8 mouse cellular contexts compared by ENCODE assay signal in the genomic region with DNA sequence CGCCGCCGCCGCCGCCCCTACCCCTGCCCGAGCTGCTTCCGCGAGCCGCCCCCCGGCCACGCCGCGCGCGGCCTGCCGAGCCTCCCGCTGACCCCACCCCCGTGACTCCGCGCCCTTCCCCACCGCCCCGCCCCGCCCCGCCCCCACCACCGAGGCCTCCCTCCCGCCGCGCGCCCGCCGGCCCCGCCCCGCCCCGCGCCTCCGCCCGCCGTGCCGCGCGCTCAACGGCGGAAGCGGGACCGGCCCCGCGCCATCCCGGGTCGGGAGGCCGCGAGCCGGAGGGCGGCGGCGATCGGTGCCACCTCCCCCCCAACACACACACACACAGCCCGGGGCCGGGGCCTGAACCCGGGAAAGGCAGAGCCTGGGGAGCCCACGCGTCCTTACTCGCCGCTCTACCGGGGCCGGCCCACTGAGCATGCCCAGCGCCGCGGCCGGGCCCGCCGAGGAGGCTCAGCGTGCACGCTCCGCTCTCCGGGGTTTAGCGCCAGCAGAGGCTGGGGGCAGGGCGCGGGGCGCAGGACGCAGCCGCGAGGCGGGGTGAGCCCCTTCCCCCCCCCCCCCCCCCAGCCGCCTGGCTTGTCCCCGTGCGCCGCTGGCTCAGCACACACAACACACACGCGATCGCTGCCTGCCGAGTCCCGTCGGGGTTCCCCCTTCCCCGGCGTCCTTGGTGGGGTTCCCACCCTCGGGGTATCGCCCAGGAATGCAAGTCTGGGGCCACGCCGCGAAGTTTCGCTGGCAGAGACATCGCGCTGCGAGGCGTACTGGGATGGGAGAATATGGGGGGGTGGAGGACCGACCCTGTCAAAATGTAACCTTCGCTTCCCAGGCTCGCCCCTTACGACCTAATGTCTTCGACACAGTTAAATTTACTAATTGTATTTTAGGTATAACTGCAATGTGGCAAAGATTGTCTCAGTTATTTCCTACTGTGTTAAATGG. TPM values are rescaled to one million over a fixed set of nuclear protein-coding genes. Genes with fewer than 3 reads are reported as not detected.
DNase-seq lines count a peak whose midpoint lies in the region; ATAC-seq lines count a peak whose summit lies in the region.

A gene (minus strand): TSS at position 496 of the 945 bp plus-strand sequence.

- peak within 1 kb of the TSS; percentile 77 for H3K4me2 ChIP-seq in intestine, embryonic 15.5 days (replicated peaks)

- H3K4me3 ChIP-seq in intestine, embryonic 15.5 days (replicated peaks) = peak within 1 kb of the TSS; percentile 91
- peak within 1 kb of the TSS; percentile 97 for H3K4me3 ChIP-seq in midbrain, embryonic 10.5 days

- no peaks in the 10 kb centered on the region for H3K9me3 ChIP-seq in intestine, embryonic 15.5 days
- no peaks in the 10 kb centered on the region for H3K9me3 ChIP-seq in midbrain, embryonic 10.5 days (replicated peaks)

- under 1% methylated on average over 63 of the region's 110 CpGs for WGBS in intestine, embryonic 15.5 days
- 2% methylated on average over 73 of the region's 110 CpGs for WGBS in midbrain, embryonic 10.5 days

- ATAC-seq in activated CD4-positive, CD25-positive, alpha-beta regulatory T cell, adult 4 months = peak; percentile 55
- peak; percentile 91 for ATAC-seq in intestine, embryonic 15.5 days

- H3K36me3 ChIP-seq in intestine, embryonic 15.5 days = peaks cover 3% of the 10 kb centered on the region; the same call in 1 of the 2 replicates
- H3K36me3 ChIP-seq in midbrain, embryonic 10.5 days = peaks cover 27% of the 10 kb centered on the region

- H3K4me1 ChIP-seq in intestine, embryonic 15.5 days (replicated peaks) = peaks cover 12% of the 10 kb centered on the region
- peaks cover 27% of the 10 kb centered on the region for H3K4me1 ChIP-seq in midbrain, embryonic 10.5 days

- H3K9ac ChIP-seq in intestine, embryonic 15.5 days = peak within 1 kb of the TSS; percentile 93

- DNase-seq in embryo, embryonic 11 days = peak; percentile 92
- peak; percentile 77 to 79 for DNase-seq in gastrocnemius, postnatal 36 days
- DNase-seq in left cerebral cortex, postnatal 36 days (ENCODE audit: low spot score in 2 of 2) = peak; percentile 85 to 90
- peak; percentile 87 for DNase-seq in midbrain, embryonic 10.5 days (ENCODE audit: low spot score)
- DNase-seq in right cerebral cortex, postnatal 4 days = peak; percentile 85
- DNase-seq in yolk sac, embryonic 10.5 days (ENCODE audit: low spot score) = peak; percentile 88

- H3K27ac ChIP-seq in intestine, embryonic 15.5 days = peak within 1 kb of the TSS; percentile 98
- peak within 1 kb of the TSS; percentile 99 for H3K27ac ChIP-seq in midbrain, embryonic 10.5 days (replicated peaks)

- no peaks in the 10 kb centered on the region for H3K27me3 ChIP-seq in intestine, embryonic 15.5 days (replicated peaks)
- no peaks in the 10 kb centered on the region for H3K27me3 ChIP-seq in midbrain, embryonic 10.5 days (ENCODE audit: low read depth, poor library complexity, severe bottlenecking)

- intact Hi-C loops in gastrocnemius, postnatal 36 days (cut with DNase I) = no loop called here
- intact Hi-C loops in left cerebral cortex, postnatal 36 days (cut with DNase I) = loop anchor here (1.0 to 5.0 kb wide), 3 partner anchors 21 to 273 kb away; a partner anchor contains a TSS

RNA-seq across cellular contexts. Expression of the gene that starts here (rescaled TPM):
- polyA plus RNA-seq in activated CD4-positive, CD25-positive, alpha-beta regulatory T cell, adult 4 months (2017; shearing (Covaris generic)) = 10 to 100 TPM; 53.5 to 61.0 TPM
- 10 to 100 TPM; 53.7 to 54.6 TPM for total RNA-seq in gastrocnemius, postnatal 36 days (2021)
- polyA plus RNA-seq in intestine, embryonic 15.5 days (2015; fragmentation: Nextera tagmentation; extraction: Ambion mirVana) = 73.1 and 75.9 TPM in 2 replicates
- total RNA-seq in left cerebral cortex, postnatal 36 days (2021) = 10 to 100 TPM; 38.0 to 53.5 TPM
- 92.2 and 99.8 TPM in 2 replicates for polyA plus RNA-seq in midbrain, embryonic 10.5 days (2016; fragmentation: Nextera tagmentation; extraction: Ambion mirVana)

Comparison
In these comparisons a context has a peak if more than half of its experiments do, and no peak if none do; other contexts are left out.
1. Peak in every context shown above with its lines: DNase-seq, ATAC-seq, H3K4me3 ChIP-seq and H3K27ac ChIP-seq.